Comparison of ENCODE assay signal across 7 mouse cellular contexts in genomic region chr14:27229441-27230147, GRCm38 (mm10).
DNase-seq lines count a peak whose midpoint lies in the region; ATAC-seq lines count a peak whose summit lies in the region.

No protein-coding gene starts in this region.

- peak; percentile 61 for DNase-seq in heart, adult 8-10 months (ENCODE audit: low spot score)
- peak; percentile 42 for DNase-seq in kidney, postnatal 14 days
- DNase-seq in mesoderm, embryonic 11.5 days (ENCODE audit: low read depth, low spot score) = peak; percentile 37
- DNase-seq in urinary bladder, adult 18-20 months (ENCODE audit: low spot score in 2 of 2) = no peak
- no peak for DNase-seq in left cerebral cortex, adult 8-10 months (ENCODE audit: low spot score in 2 of 2)

- ATAC-seq in common myeloid progenitor, adult 5-6 weeks (replicated peaks; ENCODE audit: low read depth, poor library complexity, severe bottlenecking) = peak; percentile 76
- no peak for ATAC-seq in frontal cortex, adult (ENCODE audit: low TSS enrichment)

Comparison
In these comparisons a context has a peak if more than half of its experiments do, and no peak if none do; other contexts are left out.
1. DNase-seq: peak in heart, adult 8-10 months (single experiment), kidney, postnatal 14 days (single experiment) and mesoderm, embryonic 11.5 days (single experiment); none in urinary bladder, adult 18-20 months (0 of 2) and left cerebral cortex, adult 8-10 months (0 of 2).